In the genomic region with DNA sequence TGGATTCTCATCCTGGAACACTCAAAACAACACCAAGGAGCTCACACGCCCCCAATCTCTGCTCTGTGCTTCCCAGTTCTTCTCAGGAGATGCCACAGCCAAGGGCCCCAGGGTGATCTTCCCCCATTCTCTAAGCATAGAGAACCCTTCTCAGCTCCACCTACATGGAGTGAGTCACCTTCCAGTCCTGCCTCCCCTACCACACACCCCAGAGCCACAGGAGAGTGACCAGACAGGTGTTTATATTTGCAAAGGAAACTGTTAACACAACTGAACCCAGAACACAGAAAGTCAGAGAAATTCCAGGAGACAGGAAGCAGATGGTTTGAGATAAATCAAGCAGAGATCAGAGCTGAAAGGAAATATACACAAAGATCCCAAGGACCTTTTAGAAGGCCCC, we compare ENCODE assay signal across 21 mouse cellular contexts. TPM values are rescaled to one million over a fixed set of nuclear protein-coding genes. Genes with fewer than 3 reads are reported as not detected.
A peak's percentile ranks its signal among the peaks of the same experiment; 100 is the strongest.
DNase-seq lines count a peak whose midpoint lies in the region; ATAC-seq and TF ChIP-seq lines count a peak whose summit lies in the region.
"Had no signal": no experiment of that assay in that cellular context is flagged by ENCODE, and none has a peak within 500 bp of the region (broad histone marks: within the 10 kb centered on the region; RNA-seq: fewer than 3 reads in every experiment).

No protein-coding gene starts in this region.

- H3K4me1 ChIP-seq in forebrain, embryonic 13.5 days = peaks cover 24% of the 10 kb centered on the region
- peaks cover 7% of the 10 kb centered on the region for H3K4me1 ChIP-seq in forebrain, embryonic 10.5 days
- peaks cover 28% of the 10 kb centered on the region for H3K4me1 ChIP-seq in neural tube, embryonic 15.5 days
- H3K4me1 ChIP-seq: liver, embryonic 13.5 days had no signal

- H3K36me3 ChIP-seq in forebrain, embryonic 13.5 days (ENCODE audit: poor library complexity, severe bottlenecking) = peaks cover 37% of the 10 kb centered on the region
- H3K36me3 ChIP-seq in forebrain, embryonic 10.5 days (replicated peaks) = peaks cover 34% of the 10 kb centered on the region
- peaks cover 20% of the 10 kb centered on the region; the same call in 1 of the 2 replicates for H3K36me3 ChIP-seq in neural tube, embryonic 15.5 days
- H3K36me3 ChIP-seq: embryonic facial prominence, embryonic 12.5 days; limb, embryonic 13.5 days; liver, embryonic 13.5 days had no signal

- DNase-seq in forebrain, embryonic 10.5 days (ENCODE audit: extremely low spot score, low spot score) = no peak
- DNase-seq in layer of hippocampus, adult 2 months (ENCODE audit: low spot score in 2 of 2) = no peak
- DNase-seq in layer of hippocampus, adult 11-12 months (ENCODE audit: low spot score) = no peak
- no peak for DNase-seq in neural tube, embryonic 10.5 days (ENCODE audit: extremely low spot score, low spot score)
- peak; percentile 9 for DNase-seq in yolk sac, embryonic 10.5 days (ENCODE audit: low spot score)
- no peak for DNase-seq in kidney, postnatal 14 days
- DNase-seq: adrenal gland, postnatal 25 days; gastrocnemius, postnatal 10 days; heart, adult 2 months; heart, postnatal 36 days; kidney, postnatal 4 days; liver, embryonic 13.5 days; lung, postnatal 36 days; right cerebral cortex, adult 18-20 months; thymus, adult 18-20 months; thymus, postnatal 4 days had no signal

- H3K4me3 ChIP-seq in forebrain, embryonic 13.5 days = no peak overlapping the region
- H3K4me3 ChIP-seq in forebrain, embryonic 10.5 days = no peak overlapping the region
- H3K4me3 ChIP-seq in layer of hippocampus, adult 2 months = no peak overlapping the region
- no peak overlapping the region for H3K4me3 ChIP-seq in neural tube, embryonic 15.5 days (replicated peaks)
- H3K4me3 ChIP-seq: embryonic facial prominence, embryonic 12.5 days; heart, adult 2 months; limb, embryonic 13.5 days; liver, embryonic 13.5 days had no signal

- H3K27me3 ChIP-seq in forebrain, embryonic 13.5 days = no peaks in the 10 kb centered on the region
- H3K27me3 ChIP-seq in forebrain, embryonic 10.5 days (ENCODE audit: poor library complexity, severe bottlenecking) = no peaks in the 10 kb centered on the region
- no peaks in the 10 kb centered on the region for H3K27me3 ChIP-seq in neural tube, embryonic 15.5 days (replicated peaks)
- H3K27me3 ChIP-seq: embryonic facial prominence, embryonic 12.5 days; limb, embryonic 13.5 days; liver, embryonic 13.5 days had no signal

- no peaks in the 10 kb centered on the region for H3K9me3 ChIP-seq in forebrain, embryonic 13.5 days (replicated peaks)
- H3K9me3 ChIP-seq in forebrain, embryonic 10.5 days = 0 out of 2 replicates have a peak, but pooled peaks cover 6% of the 10 kb centered on the region
- no peaks in the 10 kb centered on the region for H3K9me3 ChIP-seq in neural tube, embryonic 15.5 days (replicated peaks)
- H3K9me3 ChIP-seq: embryonic facial prominence, embryonic 12.5 days; liver, embryonic 13.5 days had no signal

- no peak for TF ChIP-seq CTCF in layer of hippocampus, adult 2 months (conservative IDR thresholded peaks at IDR 0.05)

- H3K9ac ChIP-seq in forebrain, embryonic 13.5 days = no peak overlapping the region
- H3K9ac ChIP-seq in neural tube, embryonic 15.5 days (replicated peaks) = no peak overlapping the region
- H3K9ac ChIP-seq: embryonic facial prominence, embryonic 12.5 days; limb, embryonic 13.5 days; liver, embryonic 13.5 days had no signal

- H3K4me2 ChIP-seq in forebrain, embryonic 13.5 days = no peak overlapping the region
- no peak overlapping the region for H3K4me2 ChIP-seq in neural tube, embryonic 15.5 days
- H3K4me2 ChIP-seq: embryonic facial prominence, embryonic 12.5 days; limb, embryonic 13.5 days; liver, embryonic 13.5 days had no signal

- H3K27ac ChIP-seq in forebrain, embryonic 13.5 days = peak overlapping the region; percentile 27; the same call in 1 of the 2 replicates
- H3K27ac ChIP-seq in forebrain, embryonic 10.5 days = no peak overlapping the region
- peak overlapping the region; percentile 65 for H3K27ac ChIP-seq in layer of hippocampus, adult 2 months
- peak overlapping the region; percentile 30; the same call in 1 of the 2 replicates for H3K27ac ChIP-seq in neural tube, embryonic 15.5 days (replicated peaks)
- H3K27ac ChIP-seq: embryonic facial prominence, embryonic 12.5 days; heart, adult 2 months; limb, embryonic 13.5 days; liver, embryonic 13.5 days had no signal

- no peak for ATAC-seq in forebrain, embryonic 13.5 days
- ATAC-seq in neural tube, embryonic 15.5 days (ENCODE audit: low FRiP score) = 0 out of 2 replicates have a peak, but pooled peaks have one; percentile 12

- WGBS in forebrain, embryonic 13.5 days = 84% methylated on average over 1 of the region's 1 CpGs
- 97% methylated on average over 1 of the region's 1 CpGs for WGBS in forebrain, embryonic 10.5 days
- 89% methylated on average over 1 of the region's 1 CpGs for WGBS in neural tube, embryonic 15.5 days

RNA-seq across cellular contexts. Expression of gene Wnk2, which starts 43.9 kb away (rescaled TPM):
- polyA plus RNA-seq in forebrain, embryonic 13.5 days (2015; fragmentation: Nextera tagmentation; extraction: Ambion mirVana) = 15.0 and 17.0 TPM in 2 replicates
- 4.2 and 4.5 TPM in 2 replicates for polyA plus RNA-seq in forebrain, embryonic 10.5 days (2016; fragmentation: Nextera tagmentation; extraction: Ambion mirVana)
- total RNA-seq in layer of hippocampus, adult 2 months (2021) = 100 to 1,000 TPM in 1 of 2 experiments, 10 to 100 TPM in 1; 99.2 to 101 TPM
- 16.0 and 19.0 TPM in 2 replicates for polyA plus RNA-seq in neural tube, embryonic 15.5 days (2015; fragmentation: Nextera tagmentation; extraction: Ambion mirVana)
- total RNA-seq: common myeloid progenitor, adult 5-6 weeks had no signal
